Mouse (Mus musculus): ENCODE results near the gene Rph3a.

DNA sequence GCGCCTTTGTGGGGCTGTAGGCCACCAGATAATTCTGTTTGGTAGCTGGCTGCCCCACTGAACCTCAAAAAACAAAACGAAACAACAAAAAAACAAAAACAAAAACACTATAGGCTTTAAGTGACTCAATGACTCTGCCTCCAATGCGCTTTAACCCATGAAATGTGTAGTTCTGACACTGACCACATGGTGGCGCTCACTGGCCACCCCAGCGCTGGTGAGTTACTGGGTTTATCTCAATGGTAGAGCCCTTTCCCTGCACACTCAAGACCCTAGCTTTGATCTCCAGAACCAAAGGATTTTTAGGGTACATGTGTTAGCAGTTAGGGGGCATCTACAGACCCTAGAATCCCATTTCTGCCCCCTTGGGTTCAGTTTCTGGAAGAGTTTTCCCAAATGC, 55.9 kb downstream of the Rph3a start:
- TF ChIP-seq CTCF (IDR thresholded peaks at IDR 0.05; ENCODE audit: control insufficient read depth, insufficient read depth, insufficient replicate concordance, low read depth, low read length), result peak; percentile 97; the same call in 1 of the 2 replicates
- TF ChIP-seq POLR2A (IDR thresholded peaks at IDR 0.05; ENCODE audit: control insufficient read depth, low read depth, low read length), result no peak

Measured in testis, adult 2 months (tissue).